Mouse (Mus musculus): Measurements from ENCODE around the gene Rad23a. TPM values are rescaled to one million over a fixed set of nuclear protein-coding genes. Genes with fewer than 3 reads are reported as not detected.

Gene Rad23a
- total RNA-seq, 2 experiments from 2014 or later = 57.0 to 60.1 TPM

- intact Hi-C loops (cut with DNase I) = no loop called here
- DNase-seq (ENCODE audit: extremely low spot score in 1 of 2, low spot score in 2 of 2) = no peak
These were observed 17.7 kb downstream of the Rad23a start, which contains the start of gene Dand5 for GRCm38 (mm10) chr8:84822723-84823122. Gene Dand5, minus strand, starts transcription at chr8:84822823.

GRCm38 (mm10) chr8:84816117-84816516, 24.3 kb downstream of the Rad23a start:
- intact Hi-C loops (cut with DNase I) = no loop called here
- DNase-seq (ENCODE audit: extremely low spot score in 1 of 2, low spot score in 2 of 2) = no peak

- DNase-seq (ENCODE audit: extremely low spot score in 1 of 2, low spot score in 2 of 2) = peak; percentile 90 to 93
- intact Hi-C loops (cut with DNase I) = no loop called here
These were observed 24.9 kb downstream of the Rad23a start for GRCm38 (mm10) chr8:84815547-84815946.

GRCm38 (mm10) chr8:84814555-84815441, 25.7 kb downstream of the Rad23a start:
- intact Hi-C loops (cut with DNase I) = loop anchor here (5.0 kb wide), 2 partner anchors 172 to 222 kb away; no protein-coding TSS in a partner anchor
- DNase-seq (ENCODE audit: extremely low spot score in 1 of 2, low spot score in 2 of 2) = peak in 1 of 2 experiments; percentile 74

GRCm38 (mm10) chr8:84814240-84814554, 26.3 kb downstream of the Rad23a start:
- intact Hi-C loops (cut with DNase I) = loop anchor here (5.0 kb wide), 2 partner anchors 172 to 222 kb away; no protein-coding TSS in a partner anchor
- no peak for DNase-seq (ENCODE audit: extremely low spot score in 1 of 2, low spot score in 2 of 2)

GRCm38 (mm10) chr8:84813830-84814229, 26.6 kb downstream of the Rad23a start:
- intact Hi-C loops (cut with DNase I) = loop anchor here (2.0 to 5.0 kb wide), 3 partner anchors 105 to 222 kb away; no protein-coding TSS in a partner anchor
- DNase-seq (ENCODE audit: extremely low spot score in 1 of 2, low spot score in 2 of 2) = no peak

- peak; percentile 82 to 84 for DNase-seq (ENCODE audit: extremely low spot score in 1 of 2, low spot score in 2 of 2)
- intact Hi-C loops (cut with DNase I) = loop anchor here (2.0 to 5.0 kb wide), 3 partner anchors 104 to 221 kb away; no protein-coding TSS in a partner anchor
These were observed 27.4 kb downstream of the Rad23a start for GRCm38 (mm10) chr8:84813059-84813458.

GRCm38 (mm10) chr8:84811303-84811702, 29.2 kb downstream of the Rad23a start:
- DNase-seq (ENCODE audit: extremely low spot score in 1 of 2, low spot score in 2 of 2) = no peak
- intact Hi-C loops (cut with DNase I) = loop anchor here (2.0 to 5.0 kb wide), 3 partner anchors 113 to 219 kb away; no protein-coding TSS in a partner anchor

- DNase-seq (ENCODE audit: extremely low spot score in 1 of 2, low spot score in 2 of 2) = peak; percentile 93 to 94
- intact Hi-C loops (cut with DNase I) = loop anchor here (2.0 to 5.0 kb wide), 3 partner anchors 112 to 219 kb away; no protein-coding TSS in a partner anchor
These were observed 29.6 kb downstream of the Rad23a start for GRCm38 (mm10) chr8:84810896-84811295.

GRCm38 (mm10) chr8:84809941-84810280, 30.6 kb downstream of the Rad23a start:
- intact Hi-C loops (cut with DNase I) = loop anchor here (2.0 to 5.0 kb wide), 3 partner anchors 111 to 218 kb away; no protein-coding TSS in a partner anchor
- no peak for DNase-seq (ENCODE audit: extremely low spot score in 1 of 2, low spot score in 2 of 2)

GRCm38 (mm10) chr8:84809109-84809940, 31.1 kb downstream of the Rad23a start:
- DNase-seq (ENCODE audit: extremely low spot score in 1 of 2, low spot score in 2 of 2) = no peak
- intact Hi-C loops (cut with DNase I) = no loop called here

GRCm38 (mm10) chr8:84806031-84806430, 34.4 kb downstream of the Rad23a start:
- intact Hi-C loops (cut with DNase I) = no loop called here
- DNase-seq (ENCODE audit: extremely low spot score in 1 of 2, low spot score in 2 of 2) = no peak

GRCm38 (mm10) chr8:84799999-84800831, 40.2 kb downstream of the Rad23a start, which contains the start of gene Nfix:
Gene Nfix, minus strand, starts transcription at chr8:84800344.
- intact Hi-C loops (cut with DNase I) = loop anchor here (1.0 kb wide), 1 partner anchor 20 kb away; no protein-coding TSS in a partner anchor
- DNase-seq (ENCODE audit: extremely low spot score in 1 of 2, low spot score in 2 of 2) = peak in 1 of 2 experiments; percentile 82

GRCm38 (mm10) chr8:84799136-84799931, 41.1 kb downstream of the Rad23a start:
- peak in 1 of 2 experiments; percentile 78 for DNase-seq (ENCODE audit: extremely low spot score in 1 of 2, low spot score in 2 of 2)
- intact Hi-C loops (cut with DNase I) = loop anchor here (1.0 kb wide), 1 partner anchor 19 kb away; no protein-coding TSS in a partner anchor

- intact Hi-C loops (cut with DNase I) = loop anchor here (1.0 kb wide), 1 partner anchor 18 kb away; no protein-coding TSS in a partner anchor
- no peak for DNase-seq (ENCODE audit: extremely low spot score in 1 of 2, low spot score in 2 of 2)
These were observed 41.9 kb downstream of the Rad23a start for GRCm38 (mm10) chr8:84798446-84799135.

- intact Hi-C loops (cut with DNase I) = no loop called here
These were observed 42.5 kb downstream of the Rad23a start for GRCm38 (mm10) chr8:84797971-84798370.

More at GRCm38 (mm10) chr8:84797971-84798370, 42.5 kb downstream of the Rad23a start:
- peak in 1 of 2 experiments; percentile 45 for DNase-seq (ENCODE audit: extremely low spot score in 1 of 2, low spot score in 2 of 2)

All from left cerebral cortex, postnatal 10 days (tissue).